Mouse (Mus musculus) kidney, adult 18-20 months (tissue): ENCODE measurements at regions not wholly inside any gene's neighbourhood (a gene's known extent, or its start where the extent isn't known, plus 50 kb on each side); places are given as distances from the start of the nearest gene placed in this dataset.

Experiments used
- DNase-seq: peaks from one replicate; pipeline ENCODE4 v3.0.0; 2021

GRCm38 (mm10) chr10:3630763-3631223 lies 90.8 kb downstream of the Iyd start:
- DNase-seq = peak; percentile 44

GRCm38 (mm10) chr10:3633871-3634496 lies 93.9 kb downstream of the Iyd start:
- peak; percentile 38 for DNase-seq

DNA sequence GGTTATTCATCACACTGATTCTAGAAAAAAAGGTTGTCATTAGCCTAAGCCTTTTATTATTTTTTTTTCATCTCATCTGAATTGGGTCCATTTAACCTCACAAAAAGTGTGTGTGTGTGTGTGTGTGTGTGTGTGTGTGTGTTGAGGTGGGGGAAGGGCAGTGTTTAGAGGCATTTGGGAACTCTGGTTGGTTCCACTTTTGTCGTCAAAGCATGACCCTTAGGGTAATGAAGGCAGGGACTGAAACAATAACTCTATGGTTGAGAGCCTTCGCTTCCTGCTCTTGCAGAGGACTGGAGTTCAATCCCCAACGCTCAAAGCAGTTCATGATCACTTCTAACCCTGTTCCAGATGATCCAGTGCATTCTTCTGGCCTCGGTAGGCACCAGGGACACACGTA lies 96.1 kb upstream of the Plekhg1 start:
- no peak for DNase-seq

- no peak for DNase-seq
Measured at GRCm38 (mm10) chr10:3645030-3645429, 95.1 kb upstream of the Plekhg1 start.

- DNase-seq = no peak
Measured at GRCm38 (mm10) chr10:3646151-3646910, 93.8 kb upstream of the Plekhg1 start.

GRCm38 (mm10) chr10:3647811-3648731 lies 92.1 kb upstream of the Plekhg1 start:
- DNase-seq = no peak

DNA sequence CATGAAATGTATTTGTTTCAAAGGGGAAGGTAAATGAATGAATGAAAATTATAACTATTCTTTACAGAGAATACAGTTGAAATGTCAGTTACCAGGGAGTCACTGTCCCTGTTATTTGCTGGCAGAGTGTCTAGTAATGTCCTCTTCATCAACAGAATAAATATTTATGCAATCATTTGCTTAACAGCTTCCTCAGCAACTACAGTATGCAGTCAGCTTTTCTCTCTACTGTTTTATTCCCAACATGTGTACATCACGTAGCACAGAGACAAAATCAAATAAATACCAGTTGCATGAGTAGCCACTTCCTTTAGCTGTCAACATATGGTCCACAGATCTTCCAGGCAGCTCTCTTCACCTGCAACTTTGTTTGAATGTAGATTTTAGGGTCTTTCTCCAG lies 90.2 kb upstream of the Plekhg1 start:
- DNase-seq = no peak

DNA sequence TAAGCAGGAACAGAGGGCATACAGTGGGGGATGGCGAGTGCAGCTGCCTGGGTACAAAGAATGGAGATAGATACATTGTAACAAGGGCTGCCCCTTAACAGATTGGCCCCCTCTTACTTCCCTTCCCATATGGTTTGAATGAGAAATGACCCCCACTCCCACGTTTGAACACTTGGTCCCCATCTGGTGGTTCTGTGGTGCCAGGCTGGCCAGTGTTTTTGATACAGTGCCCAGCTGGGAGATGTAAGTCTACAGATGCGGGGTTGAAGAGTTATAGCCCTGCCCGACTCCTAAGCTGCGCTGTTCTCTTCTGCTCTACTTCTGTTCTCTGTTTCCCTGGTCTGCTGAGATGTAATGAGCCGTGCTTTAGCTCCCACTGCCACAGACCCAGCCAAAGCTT lies 89.6 kb upstream of the Plekhg1 start:
- DNase-seq = no peak

- DNase-seq = no peak
Measured at GRCm38 (mm10) chr10:3652522-3652921, 87.6 kb upstream of the Plekhg1 start.

DNA sequence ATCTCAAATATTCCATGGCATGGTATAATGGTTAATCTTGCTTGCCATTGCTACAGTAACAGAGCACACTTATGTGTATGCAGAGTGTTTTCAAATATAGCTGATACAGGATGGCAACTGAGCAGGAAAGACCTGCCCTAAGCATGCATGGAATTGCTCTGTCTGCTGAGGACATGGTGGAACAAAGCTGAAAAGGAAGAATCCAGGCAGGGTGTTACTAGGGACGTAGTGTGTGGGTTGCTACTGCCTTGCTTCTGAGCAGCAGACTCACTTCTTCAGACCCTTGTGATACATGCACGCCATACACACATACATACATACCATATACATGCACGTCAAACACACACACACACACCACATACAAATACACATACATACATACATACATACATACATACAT lies 84.1 kb upstream of the Plekhg1 start:
- DNase-seq = no peak

DNA sequence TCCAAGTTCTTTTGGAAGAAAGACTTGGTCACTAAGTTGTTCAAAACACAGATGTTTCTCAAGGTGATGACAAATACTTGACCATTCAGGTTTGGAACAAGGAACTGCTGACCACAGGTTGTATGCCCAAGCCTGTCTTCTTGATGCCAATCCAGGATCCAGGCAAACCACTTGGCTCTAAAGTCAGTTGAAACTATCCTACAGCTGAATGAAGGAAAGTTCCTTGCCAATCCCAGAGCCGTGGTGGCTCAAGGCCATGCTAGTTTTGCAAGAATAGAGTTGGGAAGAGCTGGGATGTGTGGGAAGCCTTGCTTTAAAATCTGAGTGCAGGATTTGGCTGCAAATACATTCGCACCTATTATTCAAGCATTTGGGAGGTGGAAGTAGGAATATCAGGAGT lies 78.0 kb upstream of the Plekhg1 start:
- DNase-seq = no peak

DNA sequence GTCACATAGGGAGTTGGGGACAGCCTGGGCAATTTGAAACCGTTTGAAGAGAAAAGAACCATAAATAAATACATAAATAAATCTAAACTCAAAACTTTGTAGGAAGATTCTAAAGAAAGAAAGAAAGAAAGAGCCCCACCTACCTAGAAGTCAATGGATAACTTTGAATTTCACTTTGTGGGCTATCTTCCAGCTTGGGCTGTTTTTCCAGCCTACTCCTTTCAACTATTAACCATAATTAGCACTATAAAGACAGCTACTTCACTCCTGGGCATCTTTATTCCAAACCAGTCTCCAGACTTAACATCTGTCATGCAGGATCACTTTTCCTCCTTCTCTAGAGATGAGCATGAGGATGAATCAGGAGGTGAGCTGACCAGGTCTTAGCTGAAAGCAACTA lies 77.6 kb upstream of the Plekhg1 start:
- DNase-seq = peak; percentile 13

GRCm38 (mm10) chr10:3663296-3663695 lies 76.9 kb upstream of the Plekhg1 start:
- peak; percentile 45 for DNase-seq

GRCm38 (mm10) chr10:3684481-3684880 lies 55.7 kb upstream of the Plekhg1 start:
- no peak for DNase-seq
